Mouse (Mus musculus) hematopoietic stem cell, adult 5-6 weeks (primary cell): Measurements from ENCODE around the gene Natd1. TPM values are rescaled to one million over a fixed set of nuclear protein-coding genes. Genes with fewer than 3 reads are reported as not detected.
A peak's percentile ranks its signal among the peaks of the same experiment; 100 is the strongest.

Experiments used
- ATAC-seq, 2 experiments: fragments of 125-278 bp in 1 of 2; replicated peaks in 1 of 2; 2 replicates each; pipeline ENCODE4 v1.8.0; 2016 to 2017; ENCODE audit warnings: inconsistent platforms in 2 of 2, mild to moderate bottlenecking in 2 of 2, moderate number of reproducible peaks in 2 of 2, low read depth in 1 of 2, moderate TSS enrichment in 1 of 2; ENCODE audit not compliant: low FRiP score in 2 of 2, poor library complexity in 2 of 2, severe bottlenecking in 2 of 2, insufficient read depth in 1 of 2, low TSS enrichment in 1 of 2
- total RNA-seq: library from RNA; stranded (forward); fragments of 172-1452, 232-1000 nt; gene quantifications from 2 replicates; pipeline ENCODE4 v1.2.3, GENCODE M21; 2017

The Natd1 gene
- total RNA-seq: 1.8 and 2.1 TPM in 2 replicates

GRCm38 (mm10) chr11:60914491-60914890 lies at the start of gene Natd1:
Natd1 (minus strand) TSS chr11:60914750.
- no peak for ATAC-seq

- no peak for ATAC-seq
These were observed 48.2 kb upstream of the Natd1 start for GRCm38 (mm10) chr11:60962709-60963108.

GRCm38 (mm10) chr11:60961176-60961575 lies 46.6 kb upstream of the Natd1 start:
- ATAC-seq: no peak

GRCm38 (mm10) chr11:60958948-60959347 lies 44.4 kb upstream of the Natd1 start:
- no peak; a peak in 1 of 4 replicates for ATAC-seq

- no peak for ATAC-seq
These were observed 41.3 kb upstream of the Natd1 start for GRCm38 (mm10) chr11:60955621-60956383.

- no peak for ATAC-seq
These were observed 39.9 kb upstream of the Natd1 start for GRCm38 (mm10) chr11:60954255-60955104.

- peak; percentile 77 to 93 for ATAC-seq
These were observed 39.3 kb upstream of the Natd1 start for GRCm38 (mm10) chr11:60953803-60954202.

- no peak for ATAC-seq
These were observed 38.4 kb upstream of the Natd1 start for GRCm38 (mm10) chr11:60952986-60953385.

GRCm38 (mm10) chr11:60952362-60952761 lies 37.8 kb upstream of the Natd1 start:
- ATAC-seq: no peak

GRCm38 (mm10) chr11:60951896-60952295 lies 37.3 kb upstream of the Natd1 start:
- no peak for ATAC-seq

GRCm38 (mm10) chr11:60945003-60945402 lies 30.5 kb upstream of the Natd1 start:
- no peak for ATAC-seq

GRCm38 (mm10) chr11:60942263-60943015 lies 27.9 kb upstream of the Natd1 start:
- no peak for ATAC-seq

- no peak for ATAC-seq
These were observed 26.8 kb upstream of the Natd1 start for GRCm38 (mm10) chr11:60941370-60941769.

GRCm38 (mm10) chr11:60940501-60940900 lies 26.0 kb upstream of the Natd1 start:
- ATAC-seq: no peak

GRCm38 (mm10) chr11:60939487-60939886 lies 24.9 kb upstream of the Natd1 start:
- ATAC-seq: no peak

- no peak for ATAC-seq
These were observed 23.1 kb upstream of the Natd1 start for GRCm38 (mm10) chr11:60937611-60938010.

- peak in 1 of 2 experiments; percentile 13; a peak in 1 of 4 replicates for ATAC-seq
These were observed 21.4 kb upstream of the Natd1 start for GRCm38 (mm10) chr11:60935975-60936373.
